Mouse (Mus musculus) v-Abl transformed pro-B cells (cell line): Measurements from ENCODE around the gene Slc11a2.

ENCODE experiments used
- in situ Hi-C, 2 experiments: fragments of 400-800 bp; cut with MboI; formaldehyde crosslinking; loops; one replicate each; pipeline ENCODE4 v1.15.1; 2025; ENCODE audit not compliant: unreplicated experiment in 2 of 2

Gene Slc11a2

GRCm38 (mm10) chr15:100424396-100425122 lies at the start of gene Slc11a2:
Gene Slc11a2, minus strand, starts transcription at chr15:100425072.
- in situ Hi-C loops = no loop called here

GRCm38 (mm10) chr15:100473926-100474503 lies 49.1 kb upstream of the Slc11a2 start:
- in situ Hi-C loops = loop anchor here in 1 of 2 experiments (25.0 kb wide), 1 partner anchor 437 kb away; the partner anchor contains the start of gene Dip2b

DNA sequence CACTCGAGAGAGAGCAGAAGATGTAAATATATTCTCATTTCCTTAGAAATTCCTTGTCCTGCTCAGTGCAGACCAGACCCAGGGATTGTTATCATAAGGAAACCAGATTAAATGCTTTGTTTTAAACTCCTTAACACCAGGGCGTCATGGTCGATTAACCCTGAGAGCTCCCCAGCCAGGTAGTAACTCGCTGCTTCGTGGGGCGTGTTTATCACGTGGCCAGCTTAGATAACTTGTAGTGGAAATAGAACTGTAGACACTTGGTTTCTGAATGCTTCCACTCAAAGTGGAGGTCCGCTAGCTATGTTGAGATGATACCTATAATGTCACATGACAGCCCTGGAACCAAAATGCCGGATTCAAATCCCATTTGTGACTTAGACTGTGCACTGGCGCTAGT lies 45.2 kb upstream of the Slc11a2 start:
- in situ Hi-C loops = loop anchor here in 1 of 2 experiments (25.0 kb wide), 1 partner anchor 433 kb away; the partner anchor contains the start of gene Dip2b

DNA sequence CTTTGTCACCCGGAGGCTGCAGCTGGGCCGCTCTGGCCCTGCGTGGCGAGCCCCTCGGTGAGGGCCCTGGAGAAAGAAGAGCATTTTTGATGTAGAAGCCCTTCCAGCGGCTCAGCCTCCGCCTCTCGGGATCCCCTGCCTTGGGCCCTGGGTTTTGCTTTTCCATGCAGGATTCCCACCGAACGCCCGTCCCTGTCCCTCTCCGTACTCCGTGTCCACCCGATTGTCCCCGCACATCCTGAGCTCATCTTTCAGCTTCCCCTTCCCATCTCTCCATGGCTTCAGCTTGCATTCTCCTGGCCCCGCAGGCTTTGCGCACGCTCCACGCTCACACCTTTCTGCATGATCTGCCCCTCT lies 44.3 kb upstream of the Slc11a2 start:
- in situ Hi-C loops = loop anchor here in 1 of 2 experiments (10.0 to 25.0 kb wide), 2 partner anchors 204 to 432 kb away; partner anchors contain the start of gene Dip2b

DNA sequence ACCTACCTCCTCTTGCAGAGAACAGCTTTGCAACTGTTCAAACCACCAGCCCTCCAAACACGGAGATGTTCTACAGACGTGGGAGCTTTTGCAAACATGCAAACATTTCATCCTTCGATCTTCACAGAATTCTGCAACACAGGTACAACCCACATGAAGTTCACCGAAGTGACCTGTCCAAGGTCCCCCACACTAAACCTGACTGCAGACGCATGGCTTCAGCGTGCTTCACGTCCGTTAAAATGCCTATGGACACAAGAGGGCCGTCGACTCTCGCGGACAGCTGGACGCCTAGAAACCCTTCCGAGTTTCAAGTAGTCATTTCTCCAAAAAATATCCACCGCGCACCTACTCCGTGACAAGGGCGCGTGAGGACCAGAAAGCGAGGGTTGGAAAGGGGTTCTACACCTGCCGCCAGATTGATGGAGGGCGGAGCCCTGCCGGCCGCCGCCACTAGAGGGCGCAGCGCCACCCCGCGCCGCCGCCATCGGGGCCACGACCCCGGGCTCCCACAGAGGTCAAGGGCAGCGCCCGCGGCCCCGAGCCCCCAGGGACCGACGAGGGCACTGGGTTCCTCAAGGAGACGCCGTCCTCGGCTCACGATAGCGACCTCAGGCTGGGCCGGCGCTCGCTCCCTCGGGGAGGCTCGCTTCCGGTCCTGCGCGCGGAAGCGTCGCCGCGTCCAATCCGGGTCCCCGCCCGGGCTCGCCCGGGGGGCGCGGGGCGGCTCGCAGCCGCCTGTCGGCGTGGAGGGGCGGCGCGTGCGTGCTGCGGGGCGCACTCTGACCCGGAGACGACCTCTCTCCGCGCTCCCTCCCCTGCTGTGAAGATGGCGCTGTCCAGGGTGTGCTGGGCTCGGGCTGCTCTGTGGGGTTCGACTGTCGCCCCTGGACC lies 43.7 kb upstream of the Slc11a2 start, which contains the start of gene Letmd1:
TSS of gene Letmd1 (plus strand) at position 729 of the 894 bp plus-strand sequence.
- in situ Hi-C loops = loop anchor here in 1 of 2 experiments (10.0 to 25.0 kb wide), 2 partner anchors 204 to 431 kb away; partner anchors contain the start of gene Dip2b

DNA sequence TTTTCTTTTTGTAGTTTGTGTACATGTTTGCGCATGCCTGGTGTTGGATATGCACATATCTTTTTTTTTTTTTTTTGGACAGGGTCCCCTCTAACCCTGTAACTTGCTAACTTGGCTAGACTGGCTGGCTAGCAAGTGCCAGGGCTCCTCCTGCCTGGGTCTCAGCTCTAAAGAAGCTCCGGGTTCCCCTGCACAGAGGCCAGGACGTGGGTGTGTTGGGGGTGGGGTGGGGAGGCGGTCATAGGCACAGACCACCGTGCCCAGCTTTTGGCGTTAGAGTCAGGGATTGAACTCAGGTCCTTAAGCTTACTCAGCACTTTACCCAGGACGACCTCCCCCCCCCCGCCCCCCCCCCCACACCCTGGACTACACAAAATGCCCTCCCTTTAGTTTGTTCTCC lies 42.9 kb upstream of the Slc11a2 start:
- in situ Hi-C loops = loop anchor here in 1 of 2 experiments (10.0 to 25.0 kb wide), 2 partner anchors 203 to 430 kb away; partner anchors contain the start of gene Dip2b

DNA sequence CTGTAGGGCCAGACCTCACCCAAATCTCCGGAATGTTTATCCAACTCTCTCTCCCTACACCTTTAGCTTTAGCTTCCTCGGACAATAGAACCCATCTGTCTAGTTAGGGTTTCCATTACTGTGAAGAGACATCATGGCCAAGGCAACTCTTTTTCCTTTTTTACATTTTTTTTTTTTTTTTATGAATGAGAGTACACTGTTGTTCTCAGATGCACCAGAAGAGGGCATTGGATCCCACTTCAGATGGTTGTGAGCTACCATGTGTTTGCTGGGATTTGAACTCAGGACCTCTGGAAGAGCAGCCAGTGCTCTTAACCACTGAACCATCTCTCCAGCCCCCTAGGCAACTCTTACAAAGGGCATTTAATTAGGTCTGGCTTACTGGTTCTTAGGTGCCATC lies 40.6 kb upstream of the Slc11a2 start:
- in situ Hi-C loops = loop anchor here in 1 of 2 experiments (10.0 to 25.0 kb wide), 2 partner anchors 201 to 428 kb away; partner anchors contain the start of gene Dip2b

DNA sequence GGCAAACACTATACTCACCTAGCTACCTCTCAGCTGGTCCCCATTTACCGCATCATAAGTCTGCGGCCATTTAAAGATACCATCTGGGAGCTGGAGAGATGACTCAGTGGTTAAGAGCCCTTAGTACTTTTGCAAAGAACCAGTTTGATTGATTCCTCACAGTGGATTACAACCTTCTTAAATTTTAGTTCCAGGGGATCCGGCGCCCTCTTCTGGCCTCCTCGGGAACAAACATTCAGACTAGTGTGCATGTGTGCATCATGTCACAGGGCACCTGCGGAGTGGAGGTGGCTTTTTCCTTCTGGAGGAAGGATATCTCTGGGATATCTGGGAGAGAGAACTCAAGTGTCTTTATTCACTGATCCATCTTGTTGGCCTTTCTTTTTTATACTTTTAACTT lies 38.8 kb upstream of the Slc11a2 start:
- in situ Hi-C loops = loop anchor here (5.0 to 25.0 kb wide), 5 partner anchors 196 to 426 kb away; partner anchors contain the start of gene Dip2b (in 2 of the 2)

DNA sequence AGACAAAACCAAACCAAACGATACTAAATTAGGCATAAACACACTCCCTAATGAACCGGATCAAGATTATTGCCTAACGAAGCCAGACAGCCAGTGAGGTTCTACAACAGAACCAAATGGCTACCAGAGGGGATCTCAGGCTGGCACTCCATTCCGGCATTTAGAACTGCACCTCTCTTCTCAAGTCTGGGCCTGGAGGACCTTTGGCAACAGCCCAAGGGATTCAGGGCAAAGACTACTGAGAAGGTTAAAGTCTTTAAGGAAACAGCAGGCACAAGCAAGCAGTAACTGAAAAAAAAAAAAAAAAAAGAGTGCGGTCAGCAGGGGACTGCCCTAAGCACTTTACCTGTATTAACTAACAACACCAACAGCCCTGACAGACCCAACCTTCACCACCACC lies 37.2 kb upstream of the Slc11a2 start:
- in situ Hi-C loops = loop anchor here (5.0 to 25.0 kb wide), 5 partner anchors 195 to 425 kb away; partner anchors contain the start of gene Dip2b (in 2 of the 2)

DNA sequence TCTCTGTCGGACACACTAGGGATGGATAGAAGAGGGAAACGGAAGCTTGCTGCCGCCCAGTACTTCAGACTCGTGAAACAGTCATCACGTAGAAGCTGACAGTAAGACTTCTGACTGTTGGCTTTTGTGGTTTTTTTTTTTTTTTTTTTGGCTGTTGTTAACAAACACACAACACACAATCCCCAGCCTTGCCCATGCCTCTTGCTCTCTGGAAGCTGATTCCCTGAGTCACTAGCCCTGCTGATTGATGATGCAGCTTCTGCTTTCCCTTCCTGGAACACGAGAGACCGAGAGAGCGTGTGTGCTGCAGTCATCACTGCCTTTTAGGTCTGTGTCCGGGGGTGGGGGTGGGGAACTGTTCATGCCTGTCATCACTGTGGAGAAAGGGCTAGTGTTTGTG lies 36.8 kb upstream of the Slc11a2 start:
- in situ Hi-C loops = loop anchor here (5.0 to 25.0 kb wide), 5 partner anchors 194 to 424 kb away; partner anchors contain the start of gene Dip2b (in 2 of the 2)

GRCm38 (mm10) chr15:100460942-100461341 lies 36.1 kb upstream of the Slc11a2 start:
- in situ Hi-C loops = loop anchor here (5.0 to 25.0 kb wide), 5 partner anchors 194 to 424 kb away; partner anchors contain the start of gene Dip2b (in 2 of the 2)

DNA sequence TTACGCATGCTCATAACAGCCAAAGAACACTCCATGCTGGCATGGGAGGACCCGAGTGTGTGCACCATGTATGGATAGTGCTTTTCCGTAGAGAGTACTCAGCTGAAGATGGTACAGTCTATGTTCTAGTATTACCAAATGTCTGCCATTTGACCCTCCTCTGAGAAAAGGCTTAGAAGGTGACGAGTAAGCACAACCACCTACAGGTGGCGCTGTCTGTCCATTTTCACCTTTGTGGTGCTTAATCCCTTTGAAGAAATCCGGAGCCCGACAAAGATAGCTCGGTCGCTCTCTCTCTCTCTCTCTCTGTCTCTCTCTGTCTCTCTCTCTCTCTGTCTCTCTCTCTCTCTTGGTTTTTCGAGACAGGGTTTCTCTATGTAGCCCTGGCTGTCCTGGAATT lies 33.2 kb upstream of the Slc11a2 start:
- in situ Hi-C loops = loop anchor here in 1 of 2 experiments (10.0 to 25.0 kb wide), 2 partner anchors 133 to 421 kb away; partner anchors contain the start of gene Dip2b

GRCm38 (mm10) chr15:100457340-100457739 lies 32.5 kb upstream of the Slc11a2 start:
- in situ Hi-C loops = loop anchor here in 1 of 2 experiments (10.0 to 25.0 kb wide), 2 partner anchors 133 to 420 kb away; partner anchors contain the start of gene Dip2b

DNA sequence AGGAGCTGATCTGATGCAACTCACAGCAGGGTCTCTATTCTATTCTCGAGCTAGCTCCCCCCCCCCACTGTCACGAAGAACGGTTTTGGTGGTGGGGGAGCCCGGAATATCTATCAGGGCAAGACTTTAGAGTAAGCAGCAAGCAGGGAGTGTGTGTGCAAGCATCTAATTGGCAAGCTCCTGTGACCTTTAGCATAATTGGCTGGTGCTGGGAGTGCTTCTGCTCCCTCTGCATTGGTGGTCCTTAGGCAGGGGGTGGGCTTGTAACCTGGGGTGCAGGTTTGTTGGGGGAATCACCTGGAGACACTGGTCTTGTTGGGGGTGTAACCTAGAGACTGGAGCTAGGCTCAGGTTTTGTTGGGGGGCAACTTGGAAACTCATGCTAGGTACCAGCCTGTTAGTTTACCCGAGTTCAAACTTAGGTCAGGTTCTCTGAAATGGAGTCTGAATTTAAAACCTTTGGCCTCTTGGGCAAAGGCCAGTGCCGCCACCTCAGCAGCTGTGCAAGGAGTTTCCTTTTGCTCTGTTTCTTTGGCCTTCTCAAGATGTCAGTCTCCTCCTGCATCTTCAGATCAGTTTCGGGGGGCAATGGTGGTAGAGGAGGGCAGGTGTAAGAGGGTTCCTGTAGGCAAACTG lies 31.6 kb upstream of the Slc11a2 start:
- in situ Hi-C loops = loop anchor here in 1 of 2 experiments (10.0 to 25.0 kb wide), 2 partner anchors 132 to 419 kb away; partner anchors contain the start of gene Dip2b

DNA sequence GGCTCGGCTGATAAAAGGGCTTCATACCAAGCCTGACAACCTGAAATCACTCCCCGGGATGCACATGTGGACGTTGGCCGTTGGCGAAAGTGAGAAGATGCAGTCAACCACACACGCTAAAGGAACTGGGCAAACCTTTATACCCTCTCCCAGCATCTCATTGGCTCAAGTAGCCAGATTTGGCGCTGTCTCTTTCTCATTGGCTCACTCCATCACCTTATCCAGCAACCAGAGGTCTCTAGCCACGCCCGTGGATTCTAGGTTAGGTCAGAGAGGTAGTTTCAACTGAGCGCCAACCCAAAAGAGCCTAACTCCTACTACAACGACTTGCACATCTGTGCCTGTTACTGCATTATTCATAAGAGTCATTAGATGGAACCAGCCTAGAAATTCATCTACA lies 27.6 kb upstream of the Slc11a2 start:
- in situ Hi-C loops = loop anchor here (5.0 to 25.0 kb wide), 4 partner anchors 35 to 415 kb away; partner anchors contain the start of gene Dip2b (in 1 of the 2)

GRCm38 (mm10) chr15:100451245-100451644 lies 26.4 kb upstream of the Slc11a2 start:
- in situ Hi-C loops = loop anchor here (5.0 to 25.0 kb wide), 4 partner anchors 34 to 414 kb away; partner anchors contain the start of gene Dip2b (in 1 of the 2)

DNA sequence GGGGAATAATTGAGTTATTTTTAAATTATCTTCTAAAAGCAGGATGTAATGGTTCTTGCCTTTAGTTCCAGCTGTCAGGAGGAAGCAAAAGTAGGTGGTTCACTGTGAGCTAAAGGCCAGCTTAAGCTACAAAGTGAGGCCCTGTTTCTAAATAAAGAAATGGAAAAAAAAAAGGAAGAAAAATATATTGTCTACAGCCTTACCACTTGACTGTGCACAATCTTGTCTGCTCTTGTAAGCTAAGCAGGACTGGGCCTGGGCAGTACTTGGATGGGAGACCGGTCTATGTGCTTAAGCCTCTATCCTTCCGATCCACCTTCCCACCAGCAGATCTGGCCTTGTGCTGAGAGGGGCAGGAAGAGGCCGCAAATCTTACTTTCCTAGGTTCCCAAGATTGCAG lies 24.6 kb upstream of the Slc11a2 start:
- in situ Hi-C loops = loop anchor here (10.0 kb wide), 2 partner anchors 55 to 65 kb away; no protein-coding TSS in a partner anchor

DNA sequence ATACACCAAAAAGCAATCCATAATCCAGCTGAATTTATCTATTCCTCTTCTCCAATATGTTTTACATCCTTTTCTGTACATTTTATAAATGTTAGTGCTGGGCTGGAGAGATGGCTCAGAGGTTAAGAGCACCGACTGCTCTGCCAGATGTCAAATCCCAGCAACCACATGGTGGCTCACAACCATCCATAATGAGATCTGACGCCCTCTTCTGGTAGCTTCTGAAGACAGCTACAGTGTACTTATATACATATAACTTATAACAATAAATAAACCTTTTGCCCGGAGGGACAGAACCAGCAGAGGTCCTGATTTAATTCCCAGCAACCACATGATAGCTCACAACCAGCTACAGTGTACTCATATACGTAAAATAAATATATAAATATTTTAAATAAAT lies 23.7 kb upstream of the Slc11a2 start:
- in situ Hi-C loops = loop anchor here (10.0 kb wide), 2 partner anchors 54 to 64 kb away; no protein-coding TSS in a partner anchor

- in situ Hi-C loops = loop anchor here (10.0 kb wide), 2 partner anchors 52 to 62 kb away; no protein-coding TSS in a partner anchor
Measured at GRCm38 (mm10) chr15:100446887-100447286, 22.0 kb upstream of the Slc11a2 start.
